Mouse (Mus musculus) heart, postnatal 25 days (tissue): ENCODE data around the gene Ube2b. TPM values are rescaled to one million over a fixed set of nuclear protein-coding genes. Genes with fewer than 3 reads are reported as not detected.

ENCODE experiments used
- DNase-seq: peaks from one replicate; pipeline ENCODE4 v3.0.0; 2022; ENCODE audit warnings: low spot score
- intact Hi-C: fragments of 180-260 bp; cut with DNase I; formaldehyde crosslinking; loops from one replicate; pipeline ENCODE4 v1.15.1; 2025
- total RNA-seq, 2 experiments: library from RNA; stranded (reverse); gene quantifications; 2 replicates each; pipeline ENCODE4 v1.2.3; 2021

Gene Ube2b
- total RNA-seq, 2 experiments from 2014 or later: 256 to 295 TPM

- peak; percentile 12 for DNase-seq
- intact Hi-C loops: no loop called here
Measured at GRCm38 (mm10) chr11:51940511-51940955, 60.0 kb downstream of the Ube2b start.

GRCm38 (mm10) chr11:51939590-51939955, 61.0 kb downstream of the Ube2b start:
- DNase-seq: no peak
- intact Hi-C loops: no loop called here

GRCm38 (mm10) chr11:51938817-51939589, 61.6 kb downstream of the Ube2b start:
- intact Hi-C loops: no loop called here
- no peak for DNase-seq

- intact Hi-C loops: no loop called here
- no peak for DNase-seq
Measured at GRCm38 (mm10) chr11:51937361-51937781, 63.2 kb downstream of the Ube2b start.

GRCm38 (mm10) chr11:51935636-51936434, 64.7 kb downstream of the Ube2b start:
- DNase-seq: no peak

More at GRCm38 (mm10) chr11:51935636-51936434, 64.7 kb downstream of the Ube2b start:
- intact Hi-C loops: no loop called here

Other genes starting within 250 kb of the Ube2b start
- gene Sec24a, start 237.1 kb downstream of the Ube2b start, total RNA-seq: 10 to 100 TPM; 16.3 to 16.7 TPM
- gene Sar1b, start 237.1 kb downstream of the Ube2b start, total RNA-seq: 100 to 1,000 TPM; 128 to 129 TPM
- 1 to 10 TPM; 6.5 to 8.8 TPM for gene Jade2, start 143.1 kb downstream of the Ube2b start, total RNA-seq
- gene Cdkn2aipnl, start 33.1 kb downstream of the Ube2b start, total RNA-seq: 10 to 100 TPM in 1 of 2 experiments, 1 to 10 TPM in 1; 8.8 to 10.5 TPM
- gene Cdkl3, start 3.5 kb upstream of the Ube2b start, total RNA-seq: 1 to 10 TPM; 3.8 to 4.1 TPM
- 10 to 100 TPM; 50.8 to 55.6 TPM for gene Ppp2ca, start 97.9 kb upstream of the Ube2b start, total RNA-seq
- gene Olfr1373, start 144.8 kb upstream of the Ube2b start, total RNA-seq: not detected
- gene Olfr1371, start 213.2 kb upstream of the Ube2b start, total RNA-seq: not detected
- 100 to 1,000 TPM; 236 to 255 TPM for gene Skp1a, start 231.2 kb upstream of the Ube2b start, total RNA-seq